Mouse (Mus musculus): ENCODE results near the gene Lrrc74a. TPM values are rescaled to one million over a fixed set of nuclear protein-coding genes. Genes with fewer than 3 reads are reported as not detected.
A peak's percentile ranks its signal among the peaks of the same experiment; 100 is the strongest.

Gene Lrrc74a
- polyA plus RNA-seq, 2 experiments, result not detected

DNA sequence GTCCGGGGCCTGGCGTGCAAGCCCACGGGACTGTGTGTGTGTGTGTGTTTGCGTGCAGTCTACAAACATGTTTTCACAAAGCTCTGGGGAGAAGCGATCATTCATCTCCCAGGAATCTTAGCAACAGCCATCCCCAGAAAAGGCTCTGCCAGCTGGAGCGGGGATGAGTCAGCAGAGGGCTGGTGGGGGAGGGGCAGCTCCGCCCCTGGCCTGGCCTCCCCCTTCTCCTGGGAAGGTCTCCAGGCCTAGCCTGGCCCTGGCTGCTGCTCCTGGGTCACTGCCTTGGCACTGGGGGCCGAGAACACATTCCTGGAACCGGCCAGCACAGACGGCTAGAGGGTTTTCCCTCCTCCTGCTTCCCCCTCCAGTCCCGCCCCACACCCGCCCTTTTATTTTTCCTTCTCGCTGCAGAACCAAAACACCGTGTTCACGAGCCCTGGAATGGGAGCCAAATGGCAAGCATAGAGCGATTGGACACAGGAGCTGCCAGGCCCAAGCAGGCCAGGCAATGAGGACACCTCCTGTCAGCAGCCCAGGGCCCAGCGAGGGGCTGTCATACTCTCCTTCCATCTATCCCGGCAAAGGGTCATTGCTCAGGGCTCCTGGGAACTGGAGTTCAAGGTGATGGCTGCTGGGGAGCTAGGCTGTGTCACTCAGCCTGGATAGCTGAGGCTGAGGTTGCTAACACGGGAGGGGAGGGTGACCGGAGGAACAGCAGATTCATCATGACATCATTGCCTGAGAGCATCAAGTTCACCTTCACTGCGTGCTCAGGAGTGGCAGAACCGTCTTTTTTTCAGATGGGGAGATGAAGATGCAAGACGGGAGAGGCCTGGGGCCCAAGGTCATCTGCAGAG, 67.2 kb downstream of the Lrrc74a start:
- Histone ChIP-seq H3K4me2 (ENCODE audit: low read depth) (peak overlapping the region; percentile 64), H3K27me3 (ENCODE audit: control insufficient read depth, insufficient read depth, low read length) (peaks cover 3% of the 10 kb centered on the region; the same call in 1 of the 2 replicates), H3K36me3 (replicated peaks; ENCODE audit: control insufficient read depth, insufficient read depth, low read depth) (no peaks in the 10 kb centered on the region), H3K9ac (replicated peaks) (peak overlapping the region; percentile 20), H3K27ac (peak overlapping the region; percentile 66), H3K4me1 (replicated peaks; ENCODE audit: control insufficient read depth in 2 of 2, insufficient read depth in 2 of 2, low read length in 1 of 2) (peaks cover 15 to 36% of the 10 kb centered on the region in 2 experiments), H3K9me3 (ENCODE audit: control insufficient read depth, low read length) (no peaks in the 10 kb centered on the region), H3K4me3 (ENCODE audit: insufficient read depth in 1 of 2, low read depth in 2 of 2, low read length in 2 of 2) (peak overlapping the region; percentile 6 to 33)
- DNase-seq (ENCODE audit: low read depth in 3 of 3, low spot score in 3 of 3) (peak in 1 of 3 experiments; percentile 46), ATAC-seq (ENCODE audit: insufficient read depth) (peak; percentile 74)
- WGBS (ENCODE audit: insufficient replicate concordance), result 10% methylated on average over 23 of the region's 23 CpGs
- TF ChIP-seq EP300 (IDR thresholded peaks at IDR 0.05; ENCODE audit: low read depth), result no peak; the same call in none of the 2 replicates
- no peak for TF ChIP-seq CTCF (IDR thresholded peaks at IDR 0.05; ENCODE audit: low read depth)

- no peak overlapping the region for H3K27ac ChIP-seq
- H3K9ac ChIP-seq (replicated peaks), result no peak overlapping the region
- H3K4me3 ChIP-seq (ENCODE audit: insufficient read depth in 1 of 2, low read depth in 2 of 2, low read length in 2 of 2), result no peak overlapping the region
- 12% methylated on average over 17 of the region's 17 CpGs for WGBS (ENCODE audit: insufficient replicate concordance)
- no peaks in the 10 kb centered on the region for H3K9me3 ChIP-seq (ENCODE audit: control insufficient read depth, low read length)
- TF ChIP-seq CTCF (IDR thresholded peaks at IDR 0.05; ENCODE audit: low read depth) (no peak), EP300 (IDR thresholded peaks at IDR 0.05; ENCODE audit: low read depth) (no peak)
- H3K4me2 ChIP-seq (ENCODE audit: low read depth), result peak overlapping the region; percentile 64
- peaks cover 15 to 36% of the 10 kb centered on the region in 2 experiments for H3K4me1 ChIP-seq (replicated peaks; ENCODE audit: control insufficient read depth in 2 of 2, insufficient read depth in 2 of 2, low read length in 1 of 2)
- no peaks in the 10 kb centered on the region for H3K36me3 ChIP-seq (replicated peaks; ENCODE audit: control insufficient read depth, insufficient read depth, low read depth)
- peaks cover 3% of the 10 kb centered on the region; the same call in 1 of the 2 replicates for H3K27me3 ChIP-seq (ENCODE audit: control insufficient read depth, insufficient read depth, low read length)
- ATAC-seq (ENCODE audit: insufficient read depth) (no peak), DNase-seq (ENCODE audit: low read depth in 3 of 3, low spot score in 3 of 3) (no peak)
These were observed 68.0 kb downstream of the Lrrc74a start for GRCm38 (mm10) chr12:86802005-86802671.

GRCm38 (mm10) chr12:86802899-86803298, 68.7 kb downstream of the Lrrc74a start:
- no peak for DNase-seq (ENCODE audit: low read depth in 3 of 3, low spot score in 3 of 3)

DNA sequence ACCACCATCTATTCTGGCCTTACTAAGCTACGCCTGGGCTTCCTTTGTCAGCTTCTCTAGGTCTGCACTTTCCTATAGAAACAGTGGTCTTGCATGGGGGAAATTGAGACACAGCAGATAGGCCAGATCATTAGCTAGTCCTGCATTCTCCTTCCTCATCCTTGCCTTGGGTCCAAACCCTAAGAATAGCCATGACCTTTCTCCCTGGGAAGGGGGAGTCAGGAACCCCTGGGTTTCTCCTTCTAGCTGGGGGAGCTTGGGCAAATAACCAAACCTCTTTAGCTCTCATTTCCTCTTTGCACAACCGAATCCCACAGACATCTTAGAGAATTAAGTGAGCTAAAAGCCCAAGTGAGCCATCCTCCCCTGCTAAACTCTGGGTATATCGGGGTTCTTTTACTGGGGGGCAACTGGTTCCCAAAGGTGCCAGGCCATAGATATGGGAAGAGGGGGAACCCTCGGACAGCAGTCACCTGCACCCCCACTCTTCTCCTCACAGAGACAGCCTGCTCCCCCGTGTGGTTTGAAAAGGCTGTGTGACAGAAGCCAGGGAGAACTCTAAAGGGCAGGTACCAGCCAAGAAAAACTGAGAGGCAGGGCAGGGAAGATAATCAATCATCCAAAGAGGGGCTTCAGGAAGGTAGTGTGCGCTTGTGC, 69.6 kb downstream of the Lrrc74a start:
- H3K27me3 ChIP-seq (ENCODE audit: control insufficient read depth, insufficient read depth, low read length), result peaks cover 3% of the 10 kb centered on the region; the same call in 1 of the 2 replicates
- peaks cover 15 to 34% of the 10 kb centered on the region in 2 experiments for H3K4me1 ChIP-seq (replicated peaks; ENCODE audit: control insufficient read depth in 2 of 2, insufficient read depth in 2 of 2, low read length in 1 of 2)
- no peak overlapping the region for H3K4me3 ChIP-seq (ENCODE audit: insufficient read depth in 1 of 2, low read depth in 2 of 2, low read length in 2 of 2)
- H3K36me3 ChIP-seq (replicated peaks; ENCODE audit: control insufficient read depth, insufficient read depth, low read depth), result no peaks in the 10 kb centered on the region
- no peak overlapping the region for H3K27ac ChIP-seq
- TF ChIP-seq EP300 (IDR thresholded peaks at IDR 0.05; ENCODE audit: low read depth) (no peak), CTCF (IDR thresholded peaks at IDR 0.05; ENCODE audit: low read depth) (peak; percentile 22; the same call in 1 of the 2 replicates)
- ATAC-seq (ENCODE audit: insufficient read depth) (no peak), DNase-seq (ENCODE audit: low read depth in 3 of 3, low spot score in 3 of 3) (no peak)
- no peaks in the 10 kb centered on the region for H3K9me3 ChIP-seq (ENCODE audit: control insufficient read depth, low read length)
- no peak overlapping the region for H3K9ac ChIP-seq (replicated peaks)
- 34% methylated on average over 6 of the region's 6 CpGs for WGBS (ENCODE audit: insufficient replicate concordance)
- H3K4me2 ChIP-seq (ENCODE audit: low read depth), result no peak overlapping the region

More at GRCm38 (mm10) chr12:86802899-86803298, 68.7 kb downstream of the Lrrc74a start:
- no peak for ATAC-seq (ENCODE audit: insufficient read depth)
- H3K4me3 ChIP-seq (ENCODE audit: insufficient read depth in 1 of 2, low read depth in 2 of 2, low read length in 2 of 2), result no peak overlapping the region
- 33% methylated on average over 3 of the region's 3 CpGs for WGBS (ENCODE audit: insufficient replicate concordance)
- no peak overlapping the region for H3K4me2 ChIP-seq (ENCODE audit: low read depth)
- no peaks in the 10 kb centered on the region for H3K36me3 ChIP-seq (replicated peaks; ENCODE audit: control insufficient read depth, insufficient read depth, low read depth)
- H3K27me3 ChIP-seq (ENCODE audit: control insufficient read depth, insufficient read depth, low read length), result peaks cover 3% of the 10 kb centered on the region; the same call in 1 of the 2 replicates
- no peak for TF ChIP-seq CTCF (IDR thresholded peaks at IDR 0.05; ENCODE audit: low read depth)
- no peak for TF ChIP-seq EP300 (IDR thresholded peaks at IDR 0.05; ENCODE audit: low read depth)
- no peak overlapping the region for H3K27ac ChIP-seq
- H3K9me3 ChIP-seq (ENCODE audit: control insufficient read depth, low read length), result no peaks in the 10 kb centered on the region
- H3K9ac ChIP-seq (replicated peaks), result no peak overlapping the region
- H3K4me1 ChIP-seq (replicated peaks; ENCODE audit: control insufficient read depth in 2 of 2, insufficient read depth in 2 of 2, low read length in 1 of 2), result peaks cover 15 to 34% of the 10 kb centered on the region in 2 experiments
